Comparison of ENCODE assay signal across 8 mouse cellular contexts in genomic region chr4:86611524-86612288, GRCm38 (mm10). TPM values are rescaled to one million over a fixed set of nuclear protein-coding genes. Genes with fewer than 3 reads are reported as not detected.
DNase-seq lines count a peak whose midpoint lies in the region; ATAC-seq and TF ChIP-seq lines count a peak whose summit lies in the region.

TSS of gene Haus6 (minus strand) at chr4:86612055.

- TF ChIP-seq EP300 in heart, postnatal 0 days (IDR thresholded peaks at IDR 0.05; ENCODE audit: low read depth), result no peak

- H3K4me1 ChIP-seq in E14TG2a.4 (replicated peaks; ENCODE audit: low read depth, low read length), result peaks cover 39% of the 10 kb centered on the region
- H3K4me1 ChIP-seq in forebrain, embryonic 12.5 days, result peaks cover 17% of the 10 kb centered on the region
- peaks cover 5% of the 10 kb centered on the region; the same call in 1 of the 2 replicates for H3K4me1 ChIP-seq in heart, postnatal 0 days (ENCODE audit: control insufficient read depth, insufficient read depth)
- peaks cover 11% of the 10 kb centered on the region for H3K4me1 ChIP-seq in liver, embryonic 16.5 days (ENCODE audit: control insufficient read depth, low read depth, low read length)
- H3K4me1 ChIP-seq in neural tube, embryonic 13.5 days (replicated peaks), result peaks cover 25% of the 10 kb centered on the region
- H3K4me1 ChIP-seq in testis, adult 2 months (ENCODE audit: control insufficient read depth, insufficient read depth, low read length), result 0 out of 2 replicates have a peak, but pooled peaks cover 2% of the 10 kb centered on the region

- DNase-seq in c-Kit-positive CD71-positive TER-119-positive erythroid progenitor cells, embryonic 14.5 days (ENCODE audit: low spot score), result peak; percentile 95
- peak; percentile 100 for DNase-seq in heart, postnatal 0 days (ENCODE audit: low spot score)
- peak; percentile 91 to 95 for DNase-seq in kidney, postnatal 4 days

- peak; percentile 99 for ATAC-seq in forebrain, embryonic 12.5 days (ENCODE audit: low FRiP score)
- ATAC-seq in heart, postnatal 0 days (ENCODE audit: insufficient read depth, low read depth), result peak; percentile 100
- ATAC-seq in liver, embryonic 16.5 days (ENCODE audit: low read depth), result peak; percentile 100
- ATAC-seq in neural tube, embryonic 13.5 days (ENCODE audit: low read depth), result peak; percentile 100

- peak within 1 kb of the TSS; percentile 78 for H3K4me2 ChIP-seq in forebrain, embryonic 12.5 days
- H3K4me2 ChIP-seq in heart, postnatal 0 days (ENCODE audit: low read depth, low read length), result peak within 1 kb of the TSS; percentile 94
- H3K4me2 ChIP-seq in liver, embryonic 16.5 days (ENCODE audit: low read depth, low read length), result peak within 1 kb of the TSS; percentile 89
- H3K4me2 ChIP-seq in neural tube, embryonic 13.5 days, result peak within 1 kb of the TSS; percentile 95

- H3K9ac ChIP-seq in forebrain, embryonic 12.5 days, result peak within 1 kb of the TSS; percentile 79
- H3K9ac ChIP-seq in heart, postnatal 0 days (replicated peaks; ENCODE audit: low read depth, low read length), result peak within 1 kb of the TSS; percentile 74
- peak within 1 kb of the TSS; percentile 91 for H3K9ac ChIP-seq in liver, embryonic 16.5 days (ENCODE audit: low read depth, low read length)
- peak within 1 kb of the TSS; percentile 82 for H3K9ac ChIP-seq in neural tube, embryonic 13.5 days

- no peaks in the 10 kb centered on the region for H3K9me3 ChIP-seq in E14TG2a.4 (ENCODE audit: low read length)
- no peaks in the 10 kb centered on the region for H3K9me3 ChIP-seq in forebrain, embryonic 12.5 days
- H3K9me3 ChIP-seq in heart, postnatal 0 days (replicated peaks; ENCODE audit: control insufficient read depth, low read length), result no peaks in the 10 kb centered on the region
- no peaks in the 10 kb centered on the region for H3K9me3 ChIP-seq in liver, embryonic 16.5 days (replicated peaks; ENCODE audit: control insufficient read depth, low read length)
- H3K9me3 ChIP-seq in neural tube, embryonic 13.5 days, result no peaks in the 10 kb centered on the region

- TF ChIP-seq CTCF in E14TG2a.4 (conservative IDR thresholded peaks at IDR 0.05; ENCODE audit: low read length), result no peak
- no peak for TF ChIP-seq CTCF in heart, postnatal 0 days (IDR thresholded peaks at IDR 0.05; ENCODE audit: low read depth)
- TF ChIP-seq CTCF in testis, adult 2 months (IDR thresholded peaks at IDR 0.05; ENCODE audit: control insufficient read depth, insufficient read depth, insufficient replicate concordance, low read depth, low read length), result no peak

- H3K27me3 ChIP-seq in E14TG2a.4 (ENCODE audit: insufficient read depth, low read length), result no peaks in the 10 kb centered on the region
- H3K27me3 ChIP-seq in forebrain, embryonic 12.5 days, result no peaks in the 10 kb centered on the region
- H3K27me3 ChIP-seq in heart, postnatal 0 days (ENCODE audit: control insufficient read depth, insufficient read depth, low read length), result no peaks in the 10 kb centered on the region
- no peaks in the 10 kb centered on the region for H3K27me3 ChIP-seq in liver, embryonic 16.5 days (ENCODE audit: control insufficient read depth, insufficient read depth, low read depth, low read length)
- H3K27me3 ChIP-seq in neural tube, embryonic 13.5 days, result no peaks in the 10 kb centered on the region
- H3K27me3 ChIP-seq in testis, adult 2 months (ENCODE audit: control insufficient read depth, insufficient read depth, low read length), result no peaks in the 10 kb centered on the region

- H3K27ac ChIP-seq in forebrain, embryonic 12.5 days, result peak within 1 kb of the TSS; percentile 72
- H3K27ac ChIP-seq in heart, postnatal 0 days (ENCODE audit: low read depth), result peak within 1 kb of the TSS; percentile 78
- peak within 1 kb of the TSS; percentile 87 for H3K27ac ChIP-seq in liver, embryonic 16.5 days (ENCODE audit: low read length)
- H3K27ac ChIP-seq in neural tube, embryonic 13.5 days (replicated peaks), result peak within 1 kb of the TSS; percentile 74
- H3K27ac ChIP-seq in testis, adult 2 months (ENCODE audit: control insufficient read depth, insufficient read depth, low read depth, low read length), result peak within 1 kb of the TSS; percentile 82

- peaks cover 24% of the 10 kb centered on the region for H3K36me3 ChIP-seq in E14TG2a.4 (ENCODE audit: insufficient read depth, low read length)
- peaks cover 7% of the 10 kb centered on the region; the same call in 1 of the 2 replicates for H3K36me3 ChIP-seq in forebrain, embryonic 12.5 days (replicated peaks)
- H3K36me3 ChIP-seq in heart, postnatal 0 days (replicated peaks; ENCODE audit: control insufficient read depth, insufficient read depth, low read length), result peaks cover 6% of the 10 kb centered on the region; the same call in 1 of the 2 replicates
- no peaks in the 10 kb centered on the region for H3K36me3 ChIP-seq in liver, embryonic 16.5 days (ENCODE audit: control insufficient read depth, insufficient read depth)
- no peaks in the 10 kb centered on the region for H3K36me3 ChIP-seq in neural tube, embryonic 13.5 days
- no peaks in the 10 kb centered on the region for H3K36me3 ChIP-seq in testis, adult 2 months (ENCODE audit: control insufficient read depth, insufficient read depth, low read length)

- TF ChIP-seq POLR2A in testis, adult 2 months (IDR thresholded peaks at IDR 0.05; ENCODE audit: control insufficient read depth, low read depth, low read length), result peak; percentile 75

- WGBS in forebrain, embryonic 12.5 days, result under 1% methylated on average over 59 of the region's 59 CpGs
- WGBS in heart, postnatal 0 days, result under 1% methylated on average over 59 of the region's 59 CpGs
- WGBS in liver, embryonic 16.5 days (ENCODE audit: insufficient replicate concordance), result under 1% methylated on average over 59 of the region's 59 CpGs
- WGBS in neural tube, embryonic 13.5 days, result under 1% methylated on average over 59 of the region's 59 CpGs

- peak within 1 kb of the TSS; percentile 97 for H3K4me3 ChIP-seq in E14TG2a.4 (replicated peaks; ENCODE audit: low read length)
- H3K4me3 ChIP-seq in forebrain, embryonic 12.5 days (replicated peaks), result peak within 1 kb of the TSS; percentile 76
- H3K4me3 ChIP-seq in heart, postnatal 0 days (ENCODE audit: low read depth, low read length), result peak within 1 kb of the TSS; percentile 89
- H3K4me3 ChIP-seq in liver, embryonic 16.5 days (ENCODE audit: low read depth, low read length), result peak within 1 kb of the TSS; percentile 96
- peak within 1 kb of the TSS; percentile 86 for H3K4me3 ChIP-seq in neural tube, embryonic 13.5 days
- peak within 1 kb of the TSS; percentile 95 for H3K4me3 ChIP-seq in testis, adult 2 months (ENCODE audit: control insufficient read depth, low read depth, low read length)

RNA-seq across cellular contexts. Expression of gene Haus6, which starts in this region (rescaled TPM):
- 26.4 and 27.4 TPM in 2 replicates for polyA plus RNA-seq in forebrain, embryonic 12.5 days (2016; fragmentation: Nextera tagmentation; extraction: Ambion mirVana)
- 2.9 and 6.5 TPM in 2 replicates for total RNA-seq in heart, postnatal 0 days (2014; rRNA removed; ENCODE audit: low replicate concordance)
- polyA plus RNA-seq in heart, postnatal 0 days (2015; fragmentation: Nextera tagmentation; extraction: Ambion mirVana), result 3.8 and 4.5 TPM in 2 replicates
- 10.5 and 11.2 TPM in 2 replicates for polyA plus RNA-seq in liver, embryonic 16.5 days (2015; fragmentation: Nextera tagmentation; extraction: Ambion mirVana)
- polyA plus RNA-seq in neural tube, embryonic 13.5 days (2015; fragmentation: Nextera tagmentation; extraction: Ambion mirVana), result 7.8 and 8.4 TPM in 2 replicates
- 8.8 and 12.2 TPM in 2 replicates for polyA plus RNA-seq in testis, adult 2 months (2012; rRNA removed)

Comparison
In these comparisons a context has a peak if more than half of its experiments do, and no peak if none do; other contexts are left out.
1. Peak in every context shown above with its lines: DNase-seq, ATAC-seq, H3K4me3 ChIP-seq and H3K27ac ChIP-seq.